Mouse (Mus musculus) thymus, adult 18-20 months (tissue): ENCODE data around the gene Phtf2.
"Not testable (repeated sequence)": the region's sequence is repeated elsewhere in the genome, so short reads cannot be mapped to it uniquely, and the experiment has no call there.

ENCODE experiments used
- DNase-seq, 2 experiments: peaks; one replicate each; pipeline ENCODE4 v3.0.0; 2022; ENCODE audit warnings: mixed read lengths in 2 of 2

The Phtf2 gene

DNA sequence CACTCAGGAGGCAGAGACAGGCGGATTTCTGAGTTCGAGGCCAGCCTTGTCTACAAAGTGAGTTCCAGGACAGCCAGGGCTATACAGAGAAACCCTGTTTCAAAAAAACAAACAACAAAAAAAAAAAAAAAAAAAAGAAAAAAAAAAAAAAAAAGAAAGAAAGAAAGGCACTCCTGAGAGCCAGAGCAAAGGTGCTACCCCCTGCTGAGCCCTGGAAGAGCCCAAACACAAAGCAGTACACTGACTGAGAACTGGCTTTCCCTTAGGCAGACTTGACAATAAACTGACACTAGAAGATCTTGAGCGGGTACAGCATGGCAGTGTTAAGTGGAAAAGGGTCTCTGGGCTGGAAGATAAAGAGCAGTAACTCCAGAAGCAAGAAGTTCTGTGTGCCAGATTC, 119.5 kb downstream of the Phtf2 start:
- DNase-seq, result not testable (repeated sequence)

DNA sequence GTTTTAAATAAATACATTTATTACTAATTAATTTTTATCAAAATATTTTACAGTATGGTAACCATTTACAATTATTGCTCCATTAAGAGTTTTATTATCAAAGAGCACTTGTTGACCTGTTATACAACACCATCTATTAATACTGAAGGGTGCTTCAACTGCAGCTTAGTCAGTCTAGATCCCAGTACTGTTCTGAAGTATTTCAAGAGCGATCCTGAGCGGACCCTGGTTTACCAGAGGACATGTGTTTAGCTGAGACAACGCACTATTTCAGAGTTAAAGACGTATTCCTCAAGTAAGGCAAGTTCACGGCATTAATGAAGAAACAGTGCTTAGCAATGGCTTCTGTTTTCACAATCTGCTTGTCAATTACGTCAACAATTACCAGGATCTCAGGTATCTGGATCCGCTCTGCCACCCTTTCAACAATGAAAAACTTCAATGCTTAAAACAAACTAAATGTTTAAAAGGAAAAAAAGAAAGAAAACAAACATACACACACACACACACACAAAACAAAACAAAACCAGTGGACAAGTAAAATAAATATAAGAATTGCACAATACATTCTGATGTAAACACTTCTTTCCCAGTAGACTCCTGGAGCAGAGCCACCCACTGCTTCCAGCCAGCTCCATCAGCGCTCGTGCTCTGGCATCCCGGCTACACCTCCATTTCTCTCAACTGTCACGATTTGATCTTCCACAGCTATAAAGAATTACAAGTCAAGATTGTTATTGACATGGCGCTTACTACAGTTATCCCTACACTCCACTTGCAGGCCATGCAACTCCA, 121.4 kb downstream of the Phtf2 start:
- DNase-seq, result no peak

DNA sequence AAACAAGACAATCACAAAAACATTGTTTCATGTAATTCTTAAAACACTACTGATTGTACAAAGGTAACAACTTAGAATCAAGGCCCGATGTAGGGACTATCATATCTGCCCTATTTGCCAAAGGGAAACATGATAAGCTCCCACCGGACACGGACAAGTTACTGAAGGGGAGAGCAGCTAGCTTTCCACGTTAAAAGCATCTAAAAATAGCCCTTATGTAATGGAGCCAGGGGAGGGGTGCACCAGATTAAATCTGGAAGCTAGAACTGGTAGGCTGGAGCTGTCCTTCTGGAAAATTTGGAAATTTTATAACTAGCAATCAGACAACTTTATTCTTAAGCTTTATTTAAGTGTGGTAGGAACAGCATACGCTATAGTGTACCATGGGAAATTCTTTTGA, 122.2 kb downstream of the Phtf2 start:
- no peak for DNase-seq

DNA sequence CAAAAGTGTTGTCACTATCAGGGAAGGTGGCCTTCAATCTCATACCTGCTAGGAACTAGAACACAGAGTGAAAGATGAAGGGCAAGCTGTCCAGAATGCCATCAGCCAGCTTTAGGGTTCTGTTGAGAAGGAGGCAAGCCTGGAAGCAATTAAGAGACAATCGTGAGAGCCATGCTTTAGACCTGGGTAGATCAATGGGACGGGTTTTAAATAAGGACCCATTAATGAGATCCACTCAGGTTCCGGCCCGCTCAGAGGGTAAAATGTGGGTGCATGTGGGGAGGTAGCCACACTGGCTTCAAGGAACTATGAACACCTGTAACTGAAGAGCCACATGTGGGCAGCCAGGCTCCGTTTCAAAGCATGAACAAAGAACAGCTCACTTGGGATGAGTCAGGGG, 128.0 kb downstream of the Phtf2 start:
- DNase-seq, result no peak

DNA sequence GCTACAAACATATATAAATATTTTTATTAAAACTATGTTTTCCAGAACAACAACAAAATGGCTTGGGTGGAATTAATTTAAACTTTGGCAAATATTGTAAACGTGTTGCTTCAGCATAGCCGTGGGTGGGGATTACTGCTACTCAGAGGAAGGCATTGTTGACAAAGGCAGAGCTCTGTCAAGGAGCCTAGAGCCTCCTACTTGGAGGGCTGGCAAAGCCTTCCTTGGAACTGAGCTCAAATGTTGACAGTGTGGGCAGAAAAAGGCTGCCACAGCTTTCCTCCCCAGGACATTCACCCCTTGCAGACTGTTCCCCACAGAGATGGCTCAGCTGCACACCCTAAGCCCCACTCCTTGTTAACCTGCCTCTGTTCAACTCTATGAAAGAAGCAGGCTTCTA, 128.8 kb downstream of the Phtf2 start:
- DNase-seq, result no peak

DNA sequence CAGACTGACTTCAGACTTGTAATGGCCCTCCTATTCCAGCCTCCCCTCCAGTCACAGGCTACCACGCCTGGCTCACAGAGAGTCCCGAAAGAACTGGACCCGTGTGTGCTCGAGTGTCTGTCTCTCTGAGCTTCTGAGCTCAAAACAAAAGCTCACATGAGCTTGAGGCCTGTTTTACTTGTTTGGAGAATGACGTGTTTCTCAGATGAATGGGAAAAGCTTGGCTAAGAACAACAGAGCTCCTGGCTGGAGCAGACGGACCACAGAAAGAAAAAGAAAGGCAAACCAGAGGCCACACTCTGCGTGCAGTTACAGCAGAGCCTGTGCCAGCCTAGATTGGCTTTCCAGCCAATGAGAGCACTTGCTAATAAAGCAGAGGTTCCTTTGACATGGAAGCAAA, 130.2 kb downstream of the Phtf2 start:
- DNase-seq, result no peak

DNA sequence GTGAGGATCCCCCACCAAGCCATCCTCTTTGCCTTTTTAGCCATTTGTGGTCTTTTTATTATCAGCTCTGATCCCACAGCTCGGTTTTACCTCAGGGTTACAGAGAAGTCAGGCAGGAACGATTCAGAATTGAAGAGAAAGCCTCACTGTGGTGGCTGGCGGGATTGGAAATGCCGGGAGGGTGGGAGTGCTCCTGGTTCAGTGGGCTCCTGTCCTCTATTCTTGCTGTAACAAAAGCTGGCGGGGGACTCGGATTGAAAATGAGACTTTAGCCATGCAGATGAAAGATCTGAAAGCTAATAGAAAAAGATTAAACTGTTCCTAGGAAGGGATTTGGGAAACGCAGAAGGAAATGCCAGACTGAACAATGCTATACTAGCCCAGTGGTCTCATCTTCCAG, 130.9 kb downstream of the Phtf2 start:
- no peak for DNase-seq

DNA sequence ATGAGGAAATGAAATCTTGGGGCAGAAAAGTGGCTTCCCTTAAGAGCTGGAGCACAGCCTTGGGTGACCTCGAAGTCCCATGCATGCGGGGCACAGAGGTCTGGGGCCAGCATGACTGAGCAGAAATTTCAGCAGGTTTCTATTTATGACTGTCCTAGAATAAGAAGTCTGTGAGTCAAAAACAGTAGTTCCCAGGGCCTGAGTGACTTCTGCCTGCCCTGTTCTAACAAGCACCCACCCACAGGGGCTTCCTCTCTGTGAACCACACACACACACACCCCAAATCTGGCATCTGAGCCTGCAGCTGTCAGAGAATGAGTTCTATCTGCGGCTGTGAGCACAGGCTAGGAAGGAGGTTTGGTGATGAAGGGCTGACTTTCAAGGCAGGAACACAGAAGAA, 132.4 kb downstream of the Phtf2 start:
- peak in 1 of 2 experiments; percentile 23 for DNase-seq

DNA sequence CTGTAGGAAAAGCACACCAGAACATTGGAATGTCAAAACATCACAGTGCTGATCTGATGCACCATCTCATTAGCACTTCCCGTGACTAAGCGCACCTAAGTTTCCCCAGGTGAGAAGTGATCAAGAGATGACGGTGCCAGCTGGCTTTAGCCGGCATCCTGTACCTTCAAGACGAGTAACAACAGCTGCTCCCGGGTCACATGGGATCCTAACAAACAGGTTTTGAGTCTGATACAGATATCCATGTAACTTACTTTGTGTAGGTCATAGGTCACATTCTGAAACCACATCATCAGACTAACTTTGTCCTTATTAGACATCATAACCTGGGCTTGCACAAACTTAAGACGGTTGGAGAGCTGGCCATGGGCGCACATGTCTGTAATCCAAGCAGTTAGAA, 133.1 kb downstream of the Phtf2 start:
- no peak for DNase-seq

DNA sequence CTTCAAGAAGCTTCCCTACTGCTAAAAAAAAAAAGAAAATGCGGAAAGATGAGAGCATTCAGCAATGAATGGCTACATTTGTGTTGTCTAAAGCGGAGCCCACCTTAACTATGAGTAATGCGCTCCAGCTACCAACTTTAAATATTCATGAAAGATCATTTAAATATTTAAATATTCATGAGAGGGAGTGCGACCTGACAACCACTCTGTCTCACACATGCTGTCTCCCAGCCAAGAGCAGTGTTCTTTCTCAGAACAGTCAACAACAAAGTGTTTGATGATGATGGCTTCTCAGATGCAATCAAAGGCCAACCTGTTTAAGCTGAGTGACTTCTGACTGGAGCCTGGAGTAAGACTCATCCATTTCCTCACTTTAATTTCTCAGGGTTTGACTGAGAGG, 133.8 kb downstream of the Phtf2 start:
- DNase-seq, result no peak

DNA sequence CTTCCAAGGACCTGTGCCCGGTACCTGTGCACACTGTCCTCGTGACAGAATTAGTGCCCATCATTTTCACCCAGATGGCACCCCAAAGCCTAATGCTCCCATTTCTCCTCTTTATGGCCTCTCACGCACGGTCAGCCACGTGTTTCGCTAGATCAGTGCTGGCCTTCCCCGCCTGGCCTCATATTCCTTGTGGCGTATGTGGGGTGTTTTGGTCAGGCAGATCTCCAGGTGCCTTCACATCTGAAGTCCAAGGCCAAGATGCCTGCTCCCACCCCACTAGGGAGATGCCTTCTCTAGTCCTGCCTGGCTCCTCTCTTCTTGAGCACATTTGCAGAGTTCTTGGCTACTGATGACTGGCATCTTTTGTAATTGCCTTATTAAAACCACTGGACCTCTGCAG, 140.0 kb downstream of the Phtf2 start:
- no peak for DNase-seq

DNA sequence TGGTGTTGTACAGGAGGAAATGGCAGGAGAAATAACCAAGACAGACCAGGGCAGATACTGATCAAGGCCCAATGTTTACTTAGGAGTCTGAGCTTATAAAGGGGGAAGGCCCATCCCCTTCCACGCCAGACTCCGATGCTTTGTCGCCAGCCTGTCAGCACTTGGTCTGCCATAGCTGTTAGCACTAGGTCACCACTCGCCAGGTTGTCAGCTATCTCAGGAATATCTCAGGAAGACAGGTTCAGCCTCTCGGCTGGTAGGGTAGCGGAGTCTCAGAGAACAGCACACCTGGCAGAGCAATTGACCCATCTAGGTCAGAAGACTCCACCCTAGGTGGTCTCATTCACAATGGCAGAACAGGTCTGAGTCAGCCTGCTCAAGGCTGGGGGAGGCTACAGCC, 140.7 kb downstream of the Phtf2 start:
- no peak for DNase-seq

DNA sequence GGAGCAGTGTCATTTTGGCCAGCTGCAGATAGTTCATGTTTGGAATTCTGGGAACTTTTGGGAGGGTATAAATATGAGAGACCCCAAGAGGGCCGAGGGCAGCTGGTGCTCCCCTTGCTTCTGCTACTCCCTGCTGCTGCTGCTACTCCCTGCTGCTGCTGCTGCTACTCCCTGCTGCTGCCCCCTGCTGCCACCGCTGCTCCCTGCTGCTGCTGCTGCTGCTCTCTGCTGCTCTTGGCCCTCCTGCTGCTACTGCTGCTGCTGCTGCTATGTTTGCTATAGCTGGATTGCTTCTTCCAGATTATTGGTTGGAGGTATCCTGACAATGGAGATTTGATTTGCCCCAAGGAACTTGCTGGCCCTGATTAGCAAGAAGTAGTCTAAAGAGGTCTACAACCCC, 143.1 kb downstream of the Phtf2 start:
- DNase-seq, result no peak

DNA sequence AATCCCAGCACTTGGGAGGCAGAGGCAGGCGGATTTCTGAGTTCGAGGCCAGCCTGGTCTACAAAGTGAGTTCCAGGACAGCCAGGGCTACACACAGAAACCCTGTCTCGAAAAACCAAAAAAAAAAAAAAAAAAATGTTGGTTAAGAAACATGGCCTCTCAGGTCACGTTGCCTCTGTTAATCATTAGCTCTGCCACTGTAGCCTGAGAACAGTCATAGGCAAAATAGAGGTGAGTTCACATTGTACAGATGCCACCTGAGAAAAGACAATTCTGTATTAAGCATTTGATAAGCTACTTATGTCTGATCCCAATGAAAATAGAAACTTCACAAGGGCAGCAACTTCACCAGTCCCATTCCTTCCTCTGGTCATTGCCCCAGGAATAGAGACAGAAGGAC, 158.7 kb downstream of the Phtf2 start:
- DNase-seq, result not testable (repeated sequence)

DNA sequence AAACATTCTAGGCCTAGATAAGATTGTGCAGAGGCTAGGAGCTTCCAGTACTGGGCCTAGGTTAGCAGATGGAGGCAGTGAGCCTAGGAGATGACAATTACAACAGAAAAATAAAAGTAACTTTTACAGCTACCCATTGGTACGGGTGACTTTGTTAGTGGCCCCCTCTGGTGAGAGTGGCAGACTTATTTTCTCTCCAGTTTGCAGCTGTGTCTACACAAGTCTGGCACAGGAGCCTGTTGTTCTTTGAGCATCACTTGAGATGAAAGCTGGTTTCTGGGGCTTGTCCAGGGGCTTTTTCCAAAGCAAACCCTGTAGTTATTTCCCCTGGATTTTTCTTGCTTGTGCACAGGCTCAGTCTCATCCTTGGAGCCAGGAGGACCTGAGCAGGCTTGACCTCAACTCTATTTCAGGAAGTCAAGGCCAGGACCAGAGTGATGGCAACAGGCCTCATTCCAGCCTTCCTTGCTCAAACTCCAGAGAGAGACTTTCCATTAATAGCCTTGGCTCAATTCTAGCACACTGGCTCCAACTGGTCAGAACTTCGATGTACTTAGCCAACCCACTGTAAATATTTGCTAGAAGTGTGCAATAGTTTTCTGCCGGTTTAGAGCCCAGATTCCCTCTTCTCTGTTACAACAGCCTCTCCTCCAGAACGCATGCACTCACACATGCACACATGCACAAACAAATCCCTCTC, 161.6 kb downstream of the Phtf2 start:
- no peak for DNase-seq

DNA sequence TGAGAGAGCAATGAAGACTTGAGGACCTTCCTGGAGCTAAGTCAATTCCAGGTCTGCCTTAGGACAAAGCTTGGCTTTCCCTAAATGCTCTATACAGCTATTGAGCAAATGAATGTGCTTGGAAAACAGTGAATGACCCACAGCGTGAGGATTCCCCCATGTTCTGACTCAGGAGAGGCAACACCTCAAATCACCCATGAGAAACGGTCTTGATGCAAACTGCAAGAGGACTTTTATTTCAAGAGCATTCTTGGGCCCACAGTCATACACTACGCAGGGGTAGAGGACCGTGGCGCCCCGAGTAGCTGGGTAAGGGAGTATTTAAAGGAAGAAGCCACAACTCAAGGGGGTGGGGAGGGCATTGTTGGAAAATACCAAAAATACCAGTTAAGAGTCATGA, 165.9 kb downstream of the Phtf2 start:
- not testable (repeated sequence) for DNase-seq

DNA sequence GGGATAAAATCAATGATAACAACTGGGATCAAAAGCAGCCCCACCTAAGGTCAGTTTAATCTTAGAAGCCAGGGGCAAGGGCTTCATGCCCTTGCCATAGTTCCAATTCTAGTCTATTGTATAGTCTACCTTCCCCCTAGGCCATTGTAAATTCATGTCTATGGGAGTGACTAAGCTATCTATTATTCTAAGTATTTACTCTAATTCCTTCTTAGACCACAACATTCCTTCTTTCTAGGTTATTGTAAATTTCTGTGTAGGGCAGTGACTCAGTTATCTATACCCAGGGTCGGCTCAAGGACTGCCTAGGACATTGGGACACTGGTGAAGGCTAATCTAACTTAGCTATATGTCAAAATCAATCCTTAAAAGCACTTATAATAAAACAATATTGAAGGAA, 167.3 kb downstream of the Phtf2 start:
- DNase-seq, result not testable (repeated sequence)

DNA sequence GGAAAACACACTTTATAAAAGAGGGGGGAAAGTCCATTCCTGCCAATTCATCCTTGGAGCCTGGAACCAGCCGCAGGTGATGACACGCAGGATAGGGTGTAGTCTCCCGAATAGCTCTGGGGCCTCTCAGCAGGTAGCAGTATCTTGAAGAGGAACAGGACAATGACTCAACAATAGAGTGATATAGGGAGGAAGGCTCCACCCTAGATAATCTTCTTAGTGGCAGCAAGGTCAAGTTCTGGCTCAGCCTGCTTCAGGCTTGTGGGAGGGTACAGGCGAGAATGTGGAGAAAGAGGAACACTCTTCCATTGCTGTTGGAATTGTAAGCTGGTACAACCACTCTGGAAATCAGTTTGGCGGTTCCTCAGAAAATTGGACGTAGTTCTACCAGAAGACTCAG, 171.1 kb downstream of the Phtf2 start:
- not testable (repeated sequence) for DNase-seq
